Mouse (Mus musculus) adrenal gland, postnatal 25 days (tissue): ENCODE results near the gene Nudt14. TPM values are rescaled to one million over a fixed set of nuclear protein-coding genes. Genes with fewer than 3 reads are reported as not detected.
A peak's percentile ranks its signal among the peaks of the same experiment; 100 is the strongest.

Experiments used
- DNase-seq: peaks from one replicate; pipeline ENCODE4 v3.0.0; 2021; ENCODE audit warnings: mixed read lengths
- long read RNA-seq: library from polyadenylated mRNA; stranded (forward); transcript quantifications from one replicate; pipeline ENCODE4 v2.0.0, GENCODE M21; 2021
- total RNA-seq: library from RNA; stranded (reverse); gene quantifications from 2 replicates; pipeline ENCODE4 v1.2.3, GENCODE M21; 2021

Gene Nudt14
- 26.6 and 40.7 TPM in 2 replicates for total RNA-seq
- long read RNA-seq, transcript Nudt14-202 (5 exons, 1,241 nt): major isoform, 10 of 17 reads
- long read RNA-seq, partial matches to known transcripts: 0 of 17 reads
- long read RNA-seq, other reads (novel, unspliced or antisense): 2 of 17 reads

- peak; percentile 84 for DNase-seq
Measured at GRCm38 (mm10) chr12:112941776-112942713, at the start of gene Nudt14. Gene Nudt14 (minus strand): TSS chr12:112942124.

DNA sequence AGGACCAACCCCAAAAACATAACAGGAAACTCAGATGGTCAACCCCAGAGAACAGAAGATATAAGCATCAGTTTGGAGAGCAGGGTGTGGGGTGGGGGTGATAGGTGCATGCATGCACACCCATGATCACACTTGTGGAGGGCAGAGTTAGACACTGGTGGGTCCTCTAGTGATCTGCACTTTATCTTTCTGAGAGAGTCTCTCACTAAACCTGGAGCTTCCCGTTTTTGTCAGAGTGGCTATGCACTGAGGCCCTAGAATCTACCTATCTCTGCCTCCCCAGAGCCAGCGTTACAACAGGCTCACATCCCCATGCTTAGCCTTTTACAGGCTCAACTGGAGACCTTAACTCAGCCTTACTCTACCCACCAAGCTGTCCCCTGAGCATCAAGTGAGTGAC lies 49.5 kb upstream of the Nudt14 start:
- no peak for DNase-seq

- DNase-seq: no peak
Measured at GRCm38 (mm10) chr12:112990706-112991405, 48.9 kb upstream of the Nudt14 start.

DNA sequence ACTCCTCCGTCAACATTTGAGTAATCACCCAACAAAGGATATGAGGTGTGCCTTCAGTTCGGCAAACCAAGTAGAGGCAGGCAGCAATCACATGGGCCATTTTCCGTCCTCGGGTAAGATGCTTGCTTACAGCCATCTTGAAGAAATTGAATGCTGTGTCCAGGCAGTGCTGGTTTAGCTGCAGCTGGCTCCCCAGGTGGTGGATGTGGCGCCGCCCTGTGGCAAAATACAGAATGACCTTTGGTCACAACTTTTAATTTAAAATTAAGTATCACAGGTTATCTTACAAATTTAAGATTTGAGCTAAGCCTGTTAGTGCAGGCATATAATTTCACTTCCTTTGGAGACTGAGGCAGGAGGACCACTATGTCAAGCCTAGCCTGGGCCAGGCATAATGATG lies 46.0 kb upstream of the Nudt14 start:
- peak; percentile 33 for DNase-seq

DNA sequence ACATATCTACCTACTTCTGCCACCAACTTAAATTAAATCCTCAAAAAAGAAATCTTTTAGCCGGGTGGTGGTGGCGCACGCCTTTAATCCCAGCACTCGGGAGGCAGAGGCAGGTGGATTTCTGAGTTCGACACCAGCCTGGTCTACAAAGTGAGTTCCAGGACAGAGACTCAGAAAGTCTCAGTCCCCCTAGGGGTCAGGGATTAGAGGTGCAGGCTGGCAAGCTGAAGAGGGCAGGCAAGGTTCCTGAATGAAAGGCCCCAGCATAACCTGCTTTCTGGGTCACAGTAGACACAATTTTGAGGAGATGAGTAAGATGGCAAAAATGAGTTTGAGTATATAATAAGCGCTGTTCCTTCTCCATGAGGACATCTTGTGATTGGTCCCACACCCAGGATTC lies 43.4 kb upstream of the Nudt14 start:
- DNase-seq: no peak

GRCm38 (mm10) chr12:112982031-112982430 lies 40.1 kb upstream of the Nudt14 start:
- DNase-seq: no peak

GRCm38 (mm10) chr12:112977156-112977555 lies 35.2 kb upstream of the Nudt14 start:
- DNase-seq: no peak

DNA sequence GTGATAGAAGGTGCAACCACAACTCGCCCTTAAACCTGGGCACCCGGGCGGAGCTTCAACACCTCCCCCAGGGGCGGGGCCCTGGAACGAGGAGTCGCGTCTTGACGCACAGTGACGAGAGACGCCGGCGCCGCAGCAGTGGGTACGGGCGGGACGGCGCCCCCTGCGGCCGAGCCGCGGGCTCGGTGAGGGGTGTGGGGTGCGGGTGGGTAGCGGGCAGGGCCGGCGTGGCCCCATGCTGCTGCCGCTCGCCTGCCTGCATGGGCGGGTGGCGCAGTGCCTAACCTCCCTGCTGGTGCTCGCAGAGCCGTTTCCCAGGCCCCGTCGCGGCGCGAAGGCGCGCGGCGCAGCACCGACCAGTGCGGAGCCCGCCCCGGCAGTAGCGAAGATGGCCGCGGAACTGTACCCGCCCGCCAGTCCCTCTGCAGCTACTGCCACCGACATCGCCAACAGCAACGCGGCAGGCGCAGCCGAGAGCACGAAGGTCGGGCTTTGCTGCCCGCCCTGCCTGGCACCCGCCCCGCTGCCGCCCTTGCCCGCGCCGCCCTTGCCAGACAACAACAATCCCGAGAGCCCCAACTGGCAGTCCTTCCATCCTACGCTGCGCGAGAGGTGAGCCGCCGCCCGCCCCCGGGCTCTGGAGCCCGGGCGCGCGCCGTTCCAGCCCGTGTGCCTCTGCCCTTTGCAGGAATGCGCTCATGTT lies 34.6 kb upstream of the Nudt14 start, which contains the start of gene Btbd6:
Gene Btbd6 (plus strand): TSS at position 112 of the 703 bp plus-strand sequence.
- DNase-seq: peak; percentile 92

GRCm38 (mm10) chr12:112974736-112975135 lies 32.8 kb upstream of the Nudt14 start:
- DNase-seq: no peak

DNA sequence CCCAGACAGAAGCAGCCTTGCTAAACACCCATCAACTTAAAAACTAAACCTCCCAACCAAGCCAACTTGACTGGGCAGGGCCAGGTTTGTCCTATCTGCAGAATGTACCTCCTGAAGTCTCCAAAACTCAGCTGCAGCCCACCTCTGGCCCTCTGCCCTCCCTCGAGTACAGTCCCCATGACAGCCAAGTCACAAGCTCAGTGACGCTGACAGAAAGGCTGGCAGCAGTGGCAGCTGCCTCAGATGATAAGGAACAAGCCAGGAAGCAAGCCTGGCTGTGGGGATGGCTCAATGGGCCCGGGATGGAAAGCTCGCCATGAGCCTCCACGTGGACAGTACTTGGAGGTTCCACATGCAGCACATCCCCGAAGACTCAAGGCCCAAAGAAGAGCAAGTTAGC lies 27.7 kb upstream of the Nudt14 start:
- DNase-seq: no peak

DNA sequence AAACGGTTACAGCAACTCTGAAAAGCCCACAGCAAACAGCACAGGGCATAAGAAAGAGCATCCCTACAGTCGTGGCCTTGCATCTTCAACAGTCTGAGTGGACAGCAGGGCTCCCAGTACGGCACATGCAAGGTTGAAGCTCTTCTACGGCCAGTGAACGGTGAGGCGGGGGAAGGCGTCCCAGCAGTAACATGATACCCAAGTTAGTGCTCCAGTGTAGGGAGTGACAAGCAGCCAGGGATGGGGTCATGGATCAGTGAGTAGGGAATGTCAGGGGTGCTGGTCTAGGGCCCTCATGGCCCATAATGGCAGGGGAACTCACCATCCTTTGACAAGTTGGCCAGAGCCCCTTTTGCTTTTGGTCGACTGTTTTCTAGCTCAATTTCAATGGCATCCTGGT lies 27.0 kb upstream of the Nudt14 start:
- DNase-seq: no peak

- no peak for DNase-seq
Measured at GRCm38 (mm10) chr12:112965783-112966182, 23.9 kb upstream of the Nudt14 start.

DNA sequence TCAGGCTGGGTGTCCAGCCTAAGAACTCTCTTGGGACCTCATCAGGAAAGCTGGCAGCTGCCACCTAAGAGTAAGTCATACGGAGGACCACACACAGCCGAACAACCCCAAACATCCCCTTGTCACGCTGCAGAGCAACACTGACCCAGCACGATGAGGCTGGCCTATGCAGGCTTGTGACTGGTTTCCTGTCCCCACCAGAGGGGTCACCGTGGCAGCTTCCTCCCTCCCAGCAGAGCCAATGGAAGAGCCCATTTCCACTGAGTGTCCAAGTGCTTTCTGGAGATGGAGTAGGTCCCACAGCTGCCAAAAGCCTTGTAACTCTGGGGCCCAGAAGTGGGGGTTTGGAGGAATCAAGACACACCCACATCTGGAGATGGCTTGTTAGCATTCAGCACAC lies 19.9 kb upstream of the Nudt14 start:
- no peak for DNase-seq

- DNase-seq: no peak
Measured at GRCm38 (mm10) chr12:112961428-112961827, 19.5 kb upstream of the Nudt14 start.

GRCm38 (mm10) chr12:112959421-112959820 lies 17.5 kb upstream of the Nudt14 start:
- no peak for DNase-seq

DNA sequence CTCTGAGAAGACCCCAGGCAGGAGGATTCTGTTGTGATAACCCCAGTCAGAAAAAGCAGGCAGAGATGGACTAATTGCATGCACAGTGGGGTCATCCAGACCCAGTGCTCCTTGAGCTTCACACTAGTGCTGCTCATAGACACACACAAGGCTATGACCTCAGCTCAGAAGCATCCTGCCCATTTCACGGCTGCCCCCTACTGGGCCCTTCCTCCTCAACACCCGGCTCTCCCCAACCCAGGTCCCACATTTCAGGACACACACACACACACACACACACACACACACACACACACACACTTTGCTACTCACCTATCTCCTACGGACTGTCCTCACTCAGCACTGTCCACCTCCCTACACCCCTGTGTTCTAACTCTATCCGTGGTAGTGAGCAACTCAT lies 16.4 kb upstream of the Nudt14 start:
- DNase-seq: peak; percentile 62

DNA sequence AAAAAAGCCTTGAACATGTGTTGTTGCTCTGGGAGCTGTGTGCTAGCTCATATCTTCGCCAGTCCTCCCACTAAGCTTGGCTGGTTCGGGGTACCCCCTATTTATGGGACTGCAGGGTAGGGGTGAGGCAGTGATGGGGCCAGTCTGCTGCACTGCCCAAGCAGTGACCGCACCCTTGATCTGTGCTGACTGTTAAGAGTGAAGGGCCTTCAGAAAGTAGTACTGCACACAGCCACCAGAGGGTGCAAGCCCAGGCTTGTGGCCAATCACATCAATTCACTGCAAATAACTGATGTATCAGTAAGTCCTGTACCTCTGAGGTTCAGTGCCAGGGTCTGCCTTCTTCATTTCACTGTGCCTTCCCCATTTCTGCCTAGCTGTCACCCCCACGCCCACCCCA lies 13.9 kb upstream of the Nudt14 start:
- DNase-seq: peak; percentile 74

GRCm38 (mm10) chr12:112952926-112953565 lies 11.1 kb upstream of the Nudt14 start:
- DNase-seq: no peak

DNA sequence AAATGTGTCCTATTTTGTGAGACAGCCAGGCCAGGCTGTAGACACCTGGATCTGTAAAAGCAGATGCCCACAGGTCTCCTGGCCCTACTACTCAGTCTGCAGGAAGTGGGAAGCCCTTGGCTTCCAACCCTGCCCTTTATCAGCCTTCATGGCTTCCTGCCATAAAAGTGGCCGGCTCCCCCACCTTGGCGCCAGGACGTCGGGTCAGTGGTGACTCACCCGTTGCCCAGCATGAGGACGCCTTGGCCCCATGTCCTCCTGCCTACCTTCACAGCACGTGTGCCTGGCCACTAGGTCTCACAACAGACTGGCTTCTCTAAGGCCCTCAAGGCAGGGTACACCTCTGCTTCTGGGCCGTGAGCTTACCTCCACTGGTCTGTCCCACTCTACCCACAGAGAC lies 10.5 kb upstream of the Nudt14 start:
- peak; percentile 77 for DNase-seq

- DNase-seq: no peak
Measured at GRCm38 (mm10) chr12:112951150-112951842, 9.4 kb upstream of the Nudt14 start.

- DNase-seq: no peak
Measured at GRCm38 (mm10) chr12:112950761-112951129, 8.8 kb upstream of the Nudt14 start.
